Comparison of ENCODE assay signal across 8 mouse cellular contexts in genomic region chr1:69685890-69686490, GRCm38 (mm10). TPM values are rescaled to one million over a fixed set of nuclear protein-coding genes. Genes with fewer than 3 reads are reported as not detected.
DNase-seq lines count a peak whose midpoint lies in the region; ATAC-seq and TF ChIP-seq lines count a peak whose summit lies in the region.

No protein-coding gene starts in this region.

- H3K9me3 ChIP-seq in hindbrain, embryonic 14.5 days (ENCODE audit: control insufficient read depth, low read length), result no peaks in the 10 kb centered on the region
- no peaks in the 10 kb centered on the region for H3K9me3 ChIP-seq in midbrain, embryonic 12.5 days

- peak overlapping the region; percentile 81; the same call in 1 of the 2 replicates for H3K27ac ChIP-seq in left cerebral cortex, adult 2 months
- peak overlapping the region; percentile 82; the same call in 1 of the 2 replicates for H3K27ac ChIP-seq in hindbrain, embryonic 14.5 days
- H3K27ac ChIP-seq in midbrain, embryonic 12.5 days (replicated peaks), result no peak overlapping the region

- peak overlapping the region; percentile 72 for H3K9ac ChIP-seq in hindbrain, embryonic 14.5 days
- H3K9ac ChIP-seq in midbrain, embryonic 12.5 days (replicated peaks), result peak overlapping the region; percentile 69

- under 1% methylated on average over 14 of the region's 15 CpGs for WGBS in hindbrain, embryonic 14.5 days
- 1% methylated on average over 13 of the region's 15 CpGs for WGBS in midbrain, embryonic 12.5 days

- TF ChIP-seq CTCF in left cerebral cortex, adult 2 months (IDR thresholded peaks at IDR 0.05), result no peak

- DNase-seq in left cerebral cortex, adult 2 months (ENCODE audit: extremely low spot score in 1 of 2, low spot score in 2 of 2), result no peak
- no peak for DNase-seq in left cerebral cortex, postnatal 4 days
- DNase-seq in embryo, embryonic 10 days (ENCODE audit: low spot score), result peak; percentile 13
- no peak for DNase-seq in hindbrain, embryonic 14.5 days (ENCODE audit: low spot score)
- no peak for DNase-seq in left cerebral cortex, adult 9 months (ENCODE audit: low spot score in 2 of 2)
- no peak for DNase-seq in gastrocnemius, postnatal 14 days

- intact Hi-C loops in left cerebral cortex, adult 2 months (cut with DNase I), result loop anchor here (5.0 kb wide), 2 partner anchors 249 to 444 kb away; no protein-coding TSS in a partner anchor
- intact Hi-C loops in left cerebral cortex, postnatal 4 days (cut with DNase I), result loop anchor here (5.0 kb wide), 2 partner anchors 354 to 444 kb away; no protein-coding TSS in a partner anchor
- intact Hi-C loops in gastrocnemius, postnatal 14 days (cut with DNase I; ENCODE audit: low total_unique reads), result loop anchor here (5.0 kb wide), 1 partner anchor 444 kb away; no protein-coding TSS in a partner anchor

- H3K4me1 ChIP-seq in hindbrain, embryonic 14.5 days (replicated peaks; ENCODE audit: control insufficient read depth, insufficient read depth, low read length), result peaks cover 11% of the 10 kb centered on the region
- H3K4me1 ChIP-seq in midbrain, embryonic 12.5 days, result peaks cover 10% of the 10 kb centered on the region

- H3K4me3 ChIP-seq in left cerebral cortex, adult 2 months, result peak overlapping the region; percentile 55
- peak overlapping the region; percentile 87 for H3K4me3 ChIP-seq in hindbrain, embryonic 14.5 days (replicated peaks; ENCODE audit: low read length)
- peak overlapping the region; percentile 64 for H3K4me3 ChIP-seq in midbrain, embryonic 12.5 days

- H3K27me3 ChIP-seq in hindbrain, embryonic 14.5 days (ENCODE audit: control insufficient read depth, insufficient read depth, low read length), result no peaks in the 10 kb centered on the region
- no peaks in the 10 kb centered on the region for H3K27me3 ChIP-seq in midbrain, embryonic 12.5 days

- no peak for ATAC-seq in hindbrain, embryonic 14.5 days (ENCODE audit: low FRiP score)
- ATAC-seq in midbrain, embryonic 12.5 days (ENCODE audit: low FRiP score, low read depth), result no peak
- no peak for ATAC-seq in megakaryocyte-erythroid progenitor cell, adult 5-6 weeks (replicated peaks; ENCODE audit: low FRiP score, low TSS enrichment, poor library complexity, severe bottlenecking)

- H3K36me3 ChIP-seq in hindbrain, embryonic 14.5 days (replicated peaks; ENCODE audit: control insufficient read depth, insufficient read depth), result no peaks in the 10 kb centered on the region
- no peaks in the 10 kb centered on the region for H3K36me3 ChIP-seq in midbrain, embryonic 12.5 days

- H3K4me2 ChIP-seq in hindbrain, embryonic 14.5 days (replicated peaks), result peak overlapping the region; percentile 58
- peak overlapping the region; percentile 78 for H3K4me2 ChIP-seq in midbrain, embryonic 12.5 days (replicated peaks)

RNA-seq across cellular contexts. Expression of gene Ikzf2, which starts 1.1 kb away (rescaled TPM):
- total RNA-seq in left cerebral cortex, adult 2 months (2021), result 1 to 10 TPM; 3.7 to 4.8 TPM
- total RNA-seq in left cerebral cortex, postnatal 4 days (2021), result 1 to 10 TPM; 8.3 to 9.8 TPM
- polyA plus RNA-seq in hindbrain, embryonic 14.5 days (2014; fragmentation: Nextera tagmentation; extraction: Ambion mirVana), result 2.9 and 3.8 TPM in 2 replicates
- polyA plus RNA-seq in midbrain, embryonic 12.5 days (2016; fragmentation: Nextera tagmentation; extraction: Ambion mirVana), result 5.7 and 6.0 TPM in 2 replicates
- 13.0 and 23.5 TPM in 2 replicates for total RNA-seq in megakaryocyte-erythroid progenitor cell, adult 5-6 weeks (2014; fragmentation: Nextera tagmentation)
- total RNA-seq in megakaryocyte-erythroid progenitor cell, adult 5-6 weeks (2017), result 9.6 and 27.9 TPM in 2 replicates
- total RNA-seq in gastrocnemius, postnatal 14 days (2021), result 1 to 10 TPM; 7.2 to 7.4 TPM
